Mouse (Mus musculus) small intestine, adult 2 months (tissue): ENCODE measurements around the gene Eftud2.

Experiments used
- CTCF ChIP-seq: fragments of 200-500 bp; IDR thresholded peaks from 2 replicates; pipeline ENCODE4 v1.5.1; 2012; ENCODE audit warnings: low read depth, mild to moderate bottlenecking, control low read depth, inconsistent platforms, low read length, moderate library complexity, mixed read lengths; ENCODE audit not compliant: insufficient replicate concordance, insufficient read length; ENCODE audit errors: extremely low read depth
- POLR2A ChIP-seq: fragments of 200-500 bp; IDR thresholded peaks from 2 replicates; pipeline ENCODE4 v1.6.1; 2012; ENCODE audit warnings: low read depth, mild to moderate bottlenecking, control low read depth, inconsistent platforms, low read length, moderate library complexity

DNA sequence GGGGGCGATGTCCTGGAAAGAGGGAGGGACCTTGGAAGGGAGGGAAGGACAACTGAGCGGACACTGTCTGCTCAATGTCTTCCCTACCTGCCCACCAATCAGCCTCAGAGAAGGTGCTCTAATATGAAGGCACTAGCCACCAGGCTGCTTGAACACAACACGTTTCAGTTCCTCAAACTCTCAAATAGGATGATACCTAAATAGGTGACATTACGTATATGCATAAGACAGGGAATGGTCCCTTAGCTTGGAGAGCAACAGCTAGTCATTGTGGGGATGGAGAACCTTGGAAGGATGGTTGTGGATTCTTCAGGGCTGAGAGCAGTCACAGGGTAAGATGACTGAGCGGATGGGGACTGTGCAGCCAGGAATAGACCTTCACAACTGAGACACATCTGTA lies 6.6 kb upstream of the Eftud2 start:
- no peak for TF ChIP-seq CTCF
- TF ChIP-seq POLR2A: no peak
